Mouse (Mus musculus) MEL (cell line): ENCODE data around the gene Gucy2e. TPM values are rescaled to one million over a fixed set of nuclear protein-coding genes. Genes with fewer than 3 reads are reported as not detected.

Source experiments
- DNase-seq: peaks from one replicate; pipeline ENCODE4 v3.0.0; 2011; ENCODE audit warnings: low read depth, low spot score
- H3K27ac ChIP-seq: 2 replicates; pipeline ENCODE4 v1.5.1; 2012; ENCODE audit warnings: low read depth, mild to moderate bottlenecking, control low read depth, low read length, moderate library complexity; ENCODE audit not compliant: control insufficient read depth
- H3K27me3 ChIP-seq, 2 experiments: fragments of 150-350 bp in 1 of 2; sonication (generic) in 1 of 2; 2 replicates each; pipeline ENCODE4 v1.6.1; 2012; ENCODE audit warnings: low read length in 2 of 2, mild to moderate bottlenecking in 2 of 2, improper control_type of control experiment in 1 of 2, moderate library complexity in 1 of 2; ENCODE audit not compliant: insufficient read depth in 2 of 2, control insufficient read depth in 1 of 2
- H3K36me3 ChIP-seq, 2 experiments: 2 replicates each; pipeline ENCODE4 v1.6.1; 2012 to 2014; ENCODE audit warnings: low read length in 2 of 2, improper control_type of control experiment in 1 of 2, inconsistent platforms in 1 of 2, mild to moderate bottlenecking in 1 of 2; ENCODE audit not compliant: insufficient read depth in 2 of 2, control insufficient read depth in 1 of 2
- H3K4me1 ChIP-seq, 2 experiments: fragments of 150-350 bp in 1 of 2; sonication (generic) in 1 of 2; 2 replicates each; pipeline ENCODE4 v1.6.1; 2012; ENCODE audit warnings: low read length in 2 of 2, improper control_type of control experiment in 1 of 2, mild to moderate bottlenecking in 1 of 2; ENCODE audit not compliant: insufficient read depth in 2 of 2, control insufficient read depth in 1 of 2
- H3K4me3 ChIP-seq, 2 experiments: fragments of 150-350 bp in 1 of 2; sonication (generic) in 1 of 2; 2 replicates each; pipeline ENCODE4 v1.5.1; 2012; ENCODE audit warnings: low read depth in 2 of 2, low read length in 2 of 2, mild to moderate bottlenecking in 2 of 2, moderate library complexity in 2 of 2, control low read depth in 1 of 2, improper control_type of control experiment in 1 of 2; ENCODE audit not compliant: control insufficient read depth in 1 of 2, insufficient read depth in 1 of 2
- H3K79me2 ChIP-seq: 2 replicates; pipeline ENCODE4 v1.6.1; 2012; ENCODE audit warnings: mild to moderate bottlenecking, low read length, moderate library complexity; ENCODE audit not compliant: control insufficient read depth, poor library complexity, insufficient read depth
- H3K9ac ChIP-seq: 2 replicates; pipeline ENCODE4 v1.6.1; 2012; ENCODE audit warnings: low read depth, mild to moderate bottlenecking, control low read depth, low read length, moderate library complexity; ENCODE audit not compliant: control insufficient read depth, poor library complexity, severe bottlenecking
- H3K9me3 ChIP-seq: fragments of 150-350 bp; sonication (generic); replicated peaks from 2 replicates; pipeline ENCODE4 v1.6.1; 2012; ENCODE audit warnings: mild to moderate bottlenecking, low read length, improper control_type of control experiment, moderate library complexity; ENCODE audit not compliant: insufficient read depth
- BHLHE40 ChIP-seq: IDR thresholded peaks from 2 replicates; pipeline ENCODE4 v1.6.1; 2012; ENCODE audit warnings: low read depth, mild to moderate bottlenecking, inconsistent platforms, low read length, improper control_type of control experiment, borderline replicate concordance
- CHD1 ChIP-seq: IDR thresholded peaks from 2 replicates; pipeline ENCODE4 v1.6.1; 2012; ENCODE audit warnings: low read depth, mild to moderate bottlenecking, inconsistent platforms, low read length, improper control_type of control experiment
- ETS1 ChIP-seq: IDR thresholded peaks from 2 replicates; pipeline ENCODE4 v1.6.1; 2012; ENCODE audit warnings: low read depth, mild to moderate bottlenecking, inconsistent platforms, low read length, improper control_type of control experiment, moderate library complexity
- GABPA ChIP-seq: IDR thresholded peaks from 2 replicates; pipeline ENCODE4 v1.6.1; 2012; ENCODE audit warnings: low read depth, mild to moderate bottlenecking, inconsistent platforms, low read length, improper control_type of control experiment, moderate library complexity
- GATA1 ChIP-seq: IDR thresholded peaks from 2 replicates; pipeline ENCODE4 v1.6.1; 2011; ENCODE audit warnings: low read depth, low read length, improper control_type of control experiment
- JUND ChIP-seq: IDR thresholded peaks from 2 replicates; pipeline ENCODE4 v1.6.1; 2011; ENCODE audit warnings: low read depth, mild to moderate bottlenecking, improper control_type of control experiment, low read length
- KAT2A ChIP-seq: conservative IDR thresholded peaks from 2 replicates; pipeline ENCODE4 v1.6.1; 2012; ENCODE audit warnings: low read depth, low read length, improper control_type of control experiment, inconsistent platforms
- MAFK ChIP-seq: IDR thresholded peaks from 2 replicates; pipeline ENCODE4 v1.6.1; 2011; ENCODE audit warnings: low read depth, mild to moderate bottlenecking, low read length, improper control_type of control experiment, borderline replicate concordance
- MAX ChIP-seq: IDR thresholded peaks from 2 replicates; pipeline ENCODE4 v1.6.1; 2011; ENCODE audit warnings: low read length, improper control_type of control experiment
- MAZ ChIP-seq: IDR thresholded peaks from 2 replicates; pipeline ENCODE4 v1.6.1; 2012; ENCODE audit warnings: low read depth, mild to moderate bottlenecking, inconsistent platforms, low read length, improper control_type of control experiment
- MXI1 ChIP-seq: IDR thresholded peaks from 2 replicates; pipeline ENCODE4 v1.6.1; 2011; ENCODE audit warnings: mild to moderate bottlenecking, low read depth, low read length, improper control_type of control experiment
- MYC ChIP-seq: IDR thresholded peaks from 2 replicates; pipeline ENCODE4 v1.6.1; 2011; ENCODE audit warnings: low read depth, mild to moderate bottlenecking, low read length, improper control_type of control experiment, moderate library complexity
- NRF1 ChIP-seq: IDR thresholded peaks from 2 replicates; pipeline ENCODE4 v1.6.1; 2014; ENCODE audit warnings: low read depth, mild to moderate bottlenecking, inconsistent platforms, low read length, improper control_type of control experiment, moderate library complexity; ENCODE audit not compliant: poor library complexity, insufficient read depth, severe bottlenecking
- POLR2A ChIP-seq, 2 experiments: IDR thresholded peaks; 2 replicates each; pipeline ENCODE4 v1.6.1; 2011 to 2012; ENCODE audit warnings: low read length in 2 of 2, mild to moderate bottlenecking in 2 of 2, control low read depth in 1 of 2, improper control_type of control experiment in 1 of 2, low read depth in 1 of 2, moderate library complexity in 1 of 2; ENCODE audit not compliant: control insufficient read depth in 1 of 2, insufficient read depth in 1 of 2, poor library complexity in 1 of 2
- RAD21 ChIP-seq: IDR thresholded peaks from 2 replicates; pipeline ENCODE4 v1.6.1; 2011; ENCODE audit warnings: mild to moderate bottlenecking, low read depth, low read length, improper control_type of control experiment
- RCOR1 ChIP-seq: IDR thresholded peaks from 2 replicates; pipeline ENCODE4 v1.6.1; 2012; ENCODE audit warnings: low read depth, mild to moderate bottlenecking, inconsistent platforms, low read length, improper control_type of control experiment
- SMC3 ChIP-seq: IDR thresholded peaks from 2 replicates; pipeline ENCODE4 v1.6.1; 2011; ENCODE audit warnings: low read depth, low read length, improper control_type of control experiment
- TAL1 ChIP-seq: IDR thresholded peaks from 2 replicates; pipeline ENCODE4 v1.6.1; 2012; ENCODE audit warnings: mild to moderate bottlenecking, inconsistent platforms, low read length, moderate library complexity, mixed read lengths
- TBP ChIP-seq: IDR thresholded peaks from 2 replicates; pipeline ENCODE4 v1.8.0; 2011; ENCODE audit warnings: low read depth, low read length, improper control_type of control experiment
- TCF12 ChIP-seq: IDR thresholded peaks from 2 replicates; pipeline ENCODE4 v1.6.1; 2014; ENCODE audit warnings: low read depth, mild to moderate bottlenecking, inconsistent platforms, low read length, improper control_type of control experiment, moderate library complexity
- UBTF ChIP-seq: IDR thresholded peaks from 2 replicates; pipeline ENCODE4 v1.6.1; 2012; ENCODE audit warnings: low read depth, mild to moderate bottlenecking, inconsistent platforms, low read length, improper control_type of control experiment, moderate library complexity, borderline replicate concordance; ENCODE audit not compliant: insufficient read depth
- USF1 ChIP-seq: IDR thresholded peaks from 2 replicates; pipeline ENCODE4 v1.6.1; 2014; ENCODE audit warnings: low read depth, mild to moderate bottlenecking, inconsistent platforms, low read length, improper control_type of control experiment, moderate library complexity
- ZMIZ1 ChIP-seq: IDR thresholded peaks from 2 replicates; pipeline ENCODE4 v1.6.1; 2012; ENCODE audit warnings: low read depth, mild to moderate bottlenecking, inconsistent platforms, low read length, improper control_type of control experiment, moderate library complexity
- ZNF384 ChIP-seq: IDR thresholded peaks from 2 replicates; pipeline ENCODE4 v1.6.1; 2012; ENCODE audit warnings: low read depth, mild to moderate bottlenecking, inconsistent platforms, low read length, improper control_type of control experiment
- polyA plus RNA-seq, 2 experiments: library from polyadenylated mRNA; stranded (reverse) in 1 of 2; unstranded in 1 of 2; fragments of >175 nt in 1 of 2; fragments of >200 nt in 1 of 2; gene quantifications; 2 replicates each; pipeline versions ENCODE4 v1.2.1 to v1.2.4; 2012; ENCODE audit warnings: low replicate concordance in 2 of 2, low read depth in 1 of 2; ENCODE audit not compliant: insufficient read length in 2 of 2, insufficient read depth in 1 of 2, missing spikeins in 1 of 2
- total RNA-seq: library from RNA; depleted of rRNA; stranded (reverse); fragments of 300-350 nt; gene quantifications from 2 replicates; pipeline ENCODE4 v1.2.3, GENCODE M21; 2012

The Gucy2e gene
- total and polyA plus RNA-seq, 3 experiments: not detected

- DNase-seq: no peak
- Histone ChIP-seq H3K9ac (no peak overlapping the region), H3K27ac (no peak overlapping the region), H3K79me2 (no peaks in the 10 kb centered on the region), H3K4me1 (peaks cover 0 to 2% of the 10 kb centered on the region in 2 experiments; a peak in 2 of 4 replicates), H3K27me3 (peaks cover 2 to 3% of the 10 kb centered on the region in 2 experiments; a peak in 3 of 4 replicates), H3K9me3 (no peaks in the 10 kb centered on the region)
- TF ChIP-seq GABPA: no peak
- no peak for TF ChIP-seq UBTF
- no peak for TF ChIP-seq BHLHE40
- no peak for TF ChIP-seq USF1
- no peak for TF ChIP-seq MXI1
- TF ChIP-seq MYC: no peak
- TF ChIP-seq ZMIZ1: no peak
- no peak for TF ChIP-seq RAD21
- TF ChIP-seq MAFK: no peak
- TF ChIP-seq MAX: no peak
- TF ChIP-seq RCOR1: no peak
- no peak for TF ChIP-seq GATA1
- no peak for TF ChIP-seq ZNF384
- no peak for TF ChIP-seq ETS1
- TF ChIP-seq JUND: no peak
- no peak for TF ChIP-seq MAZ
- TF ChIP-seq, all 39 proteins: peak for 0
- Histone ChIP-seq H3K36me3 (no peaks in the 10 kb centered on the region), H3K4me3 (no peak overlapping the region)
Measured at GRCm38 (mm10) chr11:69254808-69255207, 18.0 kb upstream of the Gucy2e start.

DNA sequence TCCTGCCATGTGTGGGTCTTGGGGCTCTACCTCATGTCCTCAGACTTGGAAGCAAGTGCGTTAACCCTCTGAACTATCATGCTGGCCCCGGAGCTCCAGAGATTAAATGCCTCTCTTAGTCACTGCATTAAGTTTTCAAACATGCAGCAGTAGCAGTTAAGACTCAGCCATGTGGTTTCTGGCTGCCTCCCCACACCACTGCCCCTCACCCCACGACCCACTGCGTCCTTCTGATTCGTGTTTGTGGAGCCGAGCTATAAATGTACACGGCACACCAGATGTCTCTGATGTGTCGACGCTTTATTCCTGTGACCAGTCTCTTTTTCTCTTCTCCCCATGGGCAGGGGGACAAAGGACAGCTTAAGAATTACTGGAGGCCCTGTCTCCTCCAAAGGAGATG lies 16.3 kb upstream of the Gucy2e start:
- Histone ChIP-seq H3K4me3 (no peak overlapping the region), H3K9ac (no peak overlapping the region)
- no peak for DNase-seq
- TF ChIP-seq RCOR1 (no peak), TCF12 (no peak), POLR2A (IDR thresholded peaks at IDR 0.05; ENCODE audit: control insufficient read depth in 1 of 2, insufficient read depth in 1 of 2, low read depth in 1 of 2, low read length in 2 of 2, poor library complexity in 1 of 2) (no peak), NRF1 (no peak), ZMIZ1 (no peak), TAL1 (no peak), CHD1 (no peak), BHLHE40 (no peak), SMC3 (no peak), MAFK (no peak), TBP (no peak), KAT2A (no peak)
- TF ChIP-seq, all 39 proteins: peak for 0
- Histone ChIP-seq H3K27ac (no peak overlapping the region), H3K4me1 (no peaks in the 10 kb centered on the region; a peak in 1 of 4 replicates), H3K9me3 (no peaks in the 10 kb centered on the region), H3K79me2 (no peaks in the 10 kb centered on the region), H3K27me3 (peaks cover 7 to 9% of the 10 kb centered on the region in 2 experiments), H3K36me3 (no peaks in the 10 kb centered on the region)
